Mouse (Mus musculus) ES-CJ7 (cell line): ENCODE measurements at regions not wholly inside any gene's neighbourhood (a gene's known extent, or its start where the extent isn't known, plus 50 kb on each side); places are given as distances from the start of the nearest gene placed in this dataset.
"Not testable (repeated sequence)": the region's sequence is repeated elsewhere in the genome, so short reads cannot be mapped to it uniquely, and the experiment has no call there.

Source experiments
- DNase-seq: peaks from one replicate; pipeline ENCODE4 v3.0.0; 2011; ENCODE audit warnings: low read depth, low spot score

DNA sequence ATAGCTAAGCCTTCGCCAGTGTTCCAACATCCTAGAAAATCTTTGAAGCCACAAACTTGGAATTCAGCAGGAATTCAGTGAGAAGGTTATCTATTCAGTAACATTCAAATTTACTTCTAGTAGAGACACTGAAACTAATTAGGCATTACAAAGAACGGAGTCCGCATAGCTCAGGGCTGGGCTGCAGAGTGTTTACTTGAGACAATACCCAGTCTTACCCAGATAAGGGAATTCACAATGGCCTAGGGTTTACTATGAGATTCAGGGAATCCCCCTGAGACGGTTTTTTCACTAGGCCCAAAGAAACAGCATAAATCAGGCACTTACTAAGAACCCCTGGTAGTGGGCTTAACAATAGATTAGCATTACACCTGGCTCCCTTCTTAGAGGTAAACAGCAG lies 335.4 kb upstream of the Scgb2a2 start:
- DNase-seq = peak; percentile 85

DNA sequence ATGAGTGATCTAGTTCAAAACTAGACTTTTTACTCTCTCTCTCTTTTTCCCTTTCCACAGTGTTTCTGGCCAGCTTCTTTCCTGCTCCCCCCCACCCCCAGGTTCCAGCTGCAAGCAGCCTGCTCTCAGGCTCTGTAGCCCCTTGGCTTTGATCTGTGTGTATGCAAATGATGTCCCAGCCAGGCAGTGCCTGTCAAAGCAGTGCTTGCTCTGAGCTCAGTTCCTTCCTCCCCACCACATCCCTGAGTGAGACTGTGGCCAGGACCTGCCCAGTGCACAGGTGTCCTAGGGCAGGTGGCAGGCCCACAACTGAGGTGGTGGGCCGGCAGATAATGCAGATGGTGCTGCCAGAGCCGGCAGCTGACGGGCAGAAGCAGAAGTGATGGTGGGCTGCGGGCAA lies 303.2 kb upstream of the Scgb2a2 start:
- not testable (repeated sequence) for DNase-seq
